Mouse (Mus musculus) layer of hippocampus, adult 2 months (tissue): ENCODE measurements at regions not wholly inside any gene's neighbourhood (a gene's known extent, or its start where the extent isn't known, plus 50 kb on each side); places are given as distances from the start of the nearest gene placed in this dataset.

Source experiments
- DNase-seq, 2 experiments: peaks; one replicate each; pipeline ENCODE4 v3.0.0; 2022; ENCODE audit warnings: low spot score in 2 of 2
- H3K27ac ChIP-seq: fragments of 200-600 bp; 2 replicates; pipeline ENCODE4 v1.8.1; 2022
- H3K4me3 ChIP-seq: fragments of 200-600 bp; 2 replicates; pipeline ENCODE4 v1.8.1; 2022; ENCODE audit warnings: mild to moderate bottlenecking
- CTCF ChIP-seq: fragments of 200-600 bp; conservative IDR thresholded peaks from 2 replicates; pipeline ENCODE4 v1.8.1; 2022; ENCODE audit warnings: antibody characterized with exemption, mild to moderate bottlenecking, moderate library complexity

DNA sequence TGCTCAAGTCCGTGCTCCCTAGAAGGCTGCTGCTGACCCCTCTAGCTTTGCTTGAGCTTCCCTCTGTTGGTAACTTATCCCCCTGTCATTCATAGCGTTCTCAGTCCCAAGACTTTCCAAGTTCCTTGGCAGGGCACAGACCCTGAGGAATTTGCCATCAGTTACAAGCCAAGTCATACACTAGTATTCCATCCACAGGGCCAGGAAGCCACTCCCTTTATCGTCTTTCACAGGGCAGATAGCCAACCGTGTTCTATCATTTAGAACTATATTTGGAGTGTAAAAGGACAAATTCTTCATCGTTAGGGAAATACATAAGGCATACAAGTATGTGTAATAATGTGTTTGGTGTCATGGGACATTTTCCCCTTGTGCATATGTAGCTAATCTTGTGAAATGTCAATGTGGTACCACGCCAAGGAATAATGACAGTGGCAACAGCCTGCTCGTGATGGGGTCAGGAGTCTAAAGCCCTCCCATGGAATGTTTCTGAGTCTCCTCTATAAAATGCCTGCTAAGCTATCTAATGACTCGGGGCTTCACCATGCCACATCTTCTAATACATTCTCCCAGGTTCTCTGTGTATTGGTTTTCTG lies 193.2 kb downstream of the Kdr start:
- no peak for TF ChIP-seq CTCF
- H3K4me3 ChIP-seq: no peak overlapping the region
- H3K27ac ChIP-seq: no peak overlapping the region
- no peak for DNase-seq

DNA sequence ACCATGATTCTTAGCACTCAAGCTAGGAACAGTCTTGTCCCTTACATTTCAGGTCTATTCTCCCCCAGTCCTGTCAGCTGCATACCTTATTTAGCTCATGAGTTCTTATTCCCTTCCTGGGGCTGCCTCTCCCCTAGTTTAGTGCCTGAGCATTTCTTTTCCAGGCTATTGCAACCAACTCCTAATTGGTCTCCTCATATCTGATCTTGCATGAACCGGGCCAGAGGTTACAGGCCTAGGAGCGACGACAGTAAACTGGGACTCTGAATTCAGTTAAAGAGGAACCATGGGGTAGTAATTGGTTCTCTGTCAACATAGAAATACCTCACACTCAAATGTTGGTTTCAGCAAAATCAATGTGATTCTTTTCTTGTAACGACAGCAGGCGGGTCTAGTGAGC lies 195.9 kb downstream of the Kit start:
- no peak for TF ChIP-seq CTCF
- H3K4me3 ChIP-seq: no peak overlapping the region
- DNase-seq: no peak
- H3K27ac ChIP-seq: no peak overlapping the region

DNA sequence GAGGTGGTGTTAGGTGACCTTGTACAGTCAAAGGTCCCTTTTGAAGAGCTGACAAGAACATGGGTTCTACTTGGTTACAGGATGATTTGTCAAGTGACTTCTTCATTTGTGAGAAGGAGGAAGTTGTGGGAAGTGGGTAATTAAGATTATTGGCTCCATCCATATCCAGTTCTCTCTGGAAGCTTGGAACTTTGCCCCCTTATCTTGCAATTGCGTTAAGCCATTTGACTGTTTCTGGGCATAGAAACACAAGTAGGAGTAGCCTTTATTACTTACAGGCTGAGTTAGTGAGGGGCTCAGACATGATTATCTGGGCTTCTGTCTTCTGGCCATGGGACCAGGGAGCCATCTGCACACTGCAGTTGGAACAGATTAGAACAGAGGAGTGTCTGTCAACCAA lies 192.5 kb downstream of the Kit start:
- H3K4me3 ChIP-seq: no peak overlapping the region
- TF ChIP-seq CTCF: no peak
- DNase-seq: no peak
- no peak overlapping the region for H3K27ac ChIP-seq

DNA sequence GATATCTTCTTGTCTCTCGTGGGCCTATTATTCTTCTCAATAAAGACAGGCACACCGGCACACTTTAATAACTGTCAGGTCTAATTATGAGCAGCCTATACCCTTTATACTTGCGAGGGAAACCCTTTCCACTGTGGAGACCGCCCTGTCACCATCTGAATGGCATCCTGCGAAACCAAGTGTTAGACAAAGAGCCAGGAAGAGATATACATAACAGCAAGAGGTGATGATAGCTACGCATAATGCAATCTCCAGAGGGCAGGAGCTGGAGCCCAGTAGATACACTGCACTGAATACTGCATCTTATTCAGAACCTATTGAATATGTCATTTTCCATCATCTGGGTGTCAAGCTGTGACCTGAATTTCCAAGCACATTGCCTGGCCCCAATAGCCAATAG lies 187.7 kb downstream of the Kit start:
- Histone ChIP-seq H3K27ac (no peak overlapping the region), H3K4me3 (no peak overlapping the region)
- DNase-seq: no peak
- TF ChIP-seq CTCF: no peak

DNA sequence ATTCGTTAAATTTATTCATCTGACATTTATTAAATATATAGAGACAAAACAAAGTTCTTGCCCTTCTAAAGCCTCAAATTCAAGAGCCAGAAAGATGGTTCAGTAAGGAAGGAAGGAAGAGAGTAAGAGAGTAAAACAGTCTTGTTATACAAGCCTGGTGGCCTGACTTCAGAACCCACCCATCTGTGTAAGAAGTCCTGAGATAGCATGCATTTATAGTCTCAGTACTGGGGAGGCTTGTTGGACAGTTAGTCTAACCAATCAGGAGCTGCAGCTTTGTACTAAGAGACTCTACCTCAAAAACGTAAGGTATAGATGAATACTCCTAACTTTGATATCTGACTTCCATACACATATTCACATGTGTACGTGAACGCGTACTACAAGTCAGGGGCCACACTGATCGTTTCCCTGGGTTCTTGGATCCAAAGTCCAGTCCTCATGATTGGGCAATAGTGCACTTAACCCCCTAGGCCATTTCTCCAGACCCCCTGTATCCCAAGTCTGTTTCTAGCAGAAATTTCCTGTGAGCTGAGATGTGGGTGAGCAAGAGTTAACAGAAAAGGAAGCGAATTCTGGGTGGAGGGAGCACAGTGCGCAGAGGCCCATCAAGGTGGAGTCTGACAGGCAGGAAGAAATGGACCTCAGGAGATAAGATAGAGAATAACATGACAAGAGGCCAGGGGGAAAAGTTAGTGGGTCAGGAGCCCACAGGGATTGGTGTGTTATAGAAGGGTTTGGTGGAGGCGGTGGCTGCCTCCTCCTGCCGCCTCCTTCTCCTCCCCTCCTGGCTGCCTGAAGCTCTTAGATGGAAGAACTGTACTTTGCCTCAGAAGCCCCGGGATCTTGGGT lies 187.0 kb downstream of the Kit start:
- no peak for TF ChIP-seq CTCF
- Histone ChIP-seq H3K4me3 (no peak overlapping the region), H3K27ac (no peak overlapping the region)
- DNase-seq: no peak

DNA sequence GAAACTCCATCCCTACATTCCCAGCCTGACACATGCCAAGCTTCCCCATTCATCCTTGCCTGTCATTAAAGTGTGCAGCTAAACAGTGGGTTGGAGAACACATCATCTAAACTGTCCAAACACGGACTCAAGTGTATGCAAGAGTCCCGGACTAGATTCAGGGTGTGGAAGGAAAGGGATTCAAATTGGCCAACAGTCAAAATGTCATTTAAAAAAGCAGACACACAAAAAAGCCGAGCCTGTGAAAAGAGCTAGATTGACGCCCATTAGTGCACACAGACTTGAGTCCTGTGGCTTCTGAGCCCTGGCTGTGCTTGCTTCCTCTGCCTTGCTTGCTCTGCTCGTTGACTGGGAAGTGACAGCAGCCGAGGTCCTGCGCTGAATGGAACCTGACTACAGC lies 181.5 kb downstream of the Kit start:
- Histone ChIP-seq H3K4me3 (no peak overlapping the region), H3K27ac (no peak overlapping the region)
- no peak for TF ChIP-seq CTCF
- DNase-seq: no peak

DNA sequence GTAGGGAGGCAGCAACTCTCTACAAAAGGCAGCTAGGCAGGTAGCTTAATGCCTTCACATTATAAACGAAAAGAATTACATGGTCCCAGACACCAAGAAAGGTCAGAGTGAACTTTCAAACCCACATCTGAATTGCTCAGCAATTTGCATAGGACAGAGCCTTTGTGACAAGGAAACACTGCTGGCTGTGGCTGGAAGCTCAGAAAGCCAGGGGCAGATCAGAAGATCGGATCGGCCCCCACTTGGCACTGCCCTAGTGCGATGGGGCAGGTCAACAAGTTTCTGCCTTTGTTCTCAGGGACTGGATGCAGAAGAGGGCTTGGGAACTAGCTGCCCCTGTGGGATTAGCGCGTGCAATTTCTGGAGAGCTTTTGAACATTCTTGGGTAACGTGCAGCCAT lies 179.6 kb downstream of the Kit start:
- DNase-seq: no peak
- Histone ChIP-seq H3K27ac (no peak overlapping the region), H3K4me3 (no peak overlapping the region)
- TF ChIP-seq CTCF: no peak

DNA sequence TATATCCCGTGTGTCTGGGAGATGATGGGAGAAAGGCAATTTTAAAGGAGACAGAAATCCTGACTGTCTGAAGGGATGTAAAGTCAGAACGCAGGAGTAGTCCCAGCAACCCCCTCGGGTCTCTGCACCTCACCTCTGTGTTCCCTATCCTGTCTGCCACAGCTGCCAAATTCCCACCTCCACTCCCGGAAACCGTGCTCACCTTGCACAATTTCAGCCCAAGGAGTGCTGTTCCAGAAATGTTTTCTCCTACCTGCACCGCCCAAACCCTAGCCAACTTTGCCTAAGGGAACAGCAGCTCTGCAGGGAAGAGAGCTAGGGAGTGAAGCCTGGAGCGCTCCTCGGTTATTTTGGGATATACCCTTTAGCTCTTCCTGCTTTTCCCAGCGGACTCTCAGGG lies 170.6 kb downstream of the Kit start:
- no peak for DNase-seq
- no peak overlapping the region for H3K4me3 ChIP-seq
- no peak overlapping the region for H3K27ac ChIP-seq
- TF ChIP-seq CTCF: no peak

DNA sequence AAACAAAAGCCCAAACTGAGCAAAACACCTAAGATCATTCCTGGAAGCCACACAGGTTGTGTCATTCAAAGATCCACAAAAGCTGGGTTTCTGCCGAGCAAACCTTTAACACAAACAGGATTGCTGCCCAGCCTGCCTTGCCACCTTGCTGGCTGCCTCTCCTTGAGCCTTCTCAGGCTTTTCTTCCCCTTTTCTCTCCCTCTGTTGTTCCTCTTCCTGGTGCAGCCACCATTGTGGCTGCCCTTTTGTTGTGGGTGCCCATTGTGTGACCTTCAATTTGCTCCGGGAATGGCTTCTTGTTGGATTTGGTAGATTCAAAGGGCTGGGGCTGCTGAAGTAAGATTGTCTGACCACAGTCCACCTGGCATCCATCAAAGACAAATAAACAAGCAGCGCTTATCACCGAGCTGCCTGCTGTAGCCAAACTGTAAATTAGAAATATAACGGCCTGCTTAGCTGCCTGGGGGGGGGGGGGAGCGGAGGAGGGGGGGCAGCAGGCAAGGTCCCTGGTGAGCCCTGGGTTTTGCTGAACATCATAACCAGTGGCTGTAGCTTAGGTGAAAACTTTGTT lies 169.8 kb downstream of the Kit start:
- DNase-seq: no peak
- no peak overlapping the region for H3K4me3 ChIP-seq
- TF ChIP-seq CTCF: no peak
- H3K27ac ChIP-seq: no peak overlapping the region

DNA sequence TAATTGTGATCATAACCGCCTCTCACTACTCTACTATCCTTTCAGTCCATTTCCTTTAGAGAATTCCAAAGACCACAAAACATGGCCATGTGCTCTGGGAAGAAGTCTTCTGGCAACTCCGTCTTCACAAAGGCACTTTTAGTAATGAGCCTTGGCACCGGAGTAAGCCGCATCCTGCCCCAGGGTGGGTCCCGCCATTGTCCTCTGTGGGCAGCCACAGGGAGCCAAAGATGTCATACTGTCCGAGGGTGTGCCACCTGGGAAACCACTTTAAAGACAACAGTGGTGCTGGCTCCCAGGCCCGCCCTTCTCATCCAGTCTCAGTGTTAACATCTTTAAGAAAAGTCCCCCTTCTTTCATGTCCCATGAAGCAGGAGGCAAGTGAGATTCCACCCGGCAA lies 164.6 kb downstream of the Kit start:
- Histone ChIP-seq H3K27ac (no peak overlapping the region), H3K4me3 (no peak overlapping the region)
- DNase-seq: no peak
- no peak for TF ChIP-seq CTCF

DNA sequence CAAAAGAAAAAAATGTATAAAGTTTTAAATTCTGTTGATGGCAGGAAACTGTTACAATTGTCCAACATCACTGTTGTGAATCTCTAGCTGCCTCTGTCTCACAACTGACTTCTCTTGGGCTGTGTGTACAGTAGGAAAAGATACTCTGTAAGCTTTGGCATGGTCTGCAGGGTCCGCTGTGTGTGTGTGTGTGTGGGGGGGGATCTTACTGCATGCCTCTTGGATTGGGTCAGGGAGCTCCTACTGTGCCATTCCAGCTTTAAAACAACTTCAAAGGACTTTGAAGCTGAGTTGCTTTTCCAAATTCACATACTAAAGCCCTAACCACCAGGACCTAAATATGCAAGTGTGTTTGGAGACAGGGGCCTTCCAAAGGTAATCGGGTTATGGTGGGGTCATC lies 163.7 kb downstream of the Kit start:
- Histone ChIP-seq H3K27ac (no peak overlapping the region), H3K4me3 (no peak overlapping the region)
- TF ChIP-seq CTCF: no peak
- no peak for DNase-seq

DNA sequence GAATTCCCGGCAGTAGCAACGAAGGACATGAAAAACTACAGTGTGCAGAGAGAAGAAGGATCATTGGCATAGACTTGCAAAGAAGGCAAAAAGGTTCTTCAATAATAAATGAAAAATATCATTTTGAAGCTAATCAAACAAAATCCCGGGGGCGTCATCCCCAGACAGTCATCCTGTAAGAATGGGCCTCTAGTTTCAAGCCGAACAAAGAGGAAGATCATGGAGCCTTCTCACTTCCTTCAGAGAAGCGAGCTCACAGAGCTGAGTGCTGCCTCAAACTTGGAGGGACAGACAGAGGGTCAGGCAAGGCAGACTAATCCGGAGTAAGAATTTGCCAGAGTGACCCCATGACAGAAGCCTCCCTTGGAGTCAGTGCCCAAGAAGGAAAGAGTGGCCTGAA lies 163.0 kb downstream of the Kit start:
- H3K4me3 ChIP-seq: no peak overlapping the region
- DNase-seq: no peak
- H3K27ac ChIP-seq: no peak overlapping the region
- no peak for TF ChIP-seq CTCF

DNA sequence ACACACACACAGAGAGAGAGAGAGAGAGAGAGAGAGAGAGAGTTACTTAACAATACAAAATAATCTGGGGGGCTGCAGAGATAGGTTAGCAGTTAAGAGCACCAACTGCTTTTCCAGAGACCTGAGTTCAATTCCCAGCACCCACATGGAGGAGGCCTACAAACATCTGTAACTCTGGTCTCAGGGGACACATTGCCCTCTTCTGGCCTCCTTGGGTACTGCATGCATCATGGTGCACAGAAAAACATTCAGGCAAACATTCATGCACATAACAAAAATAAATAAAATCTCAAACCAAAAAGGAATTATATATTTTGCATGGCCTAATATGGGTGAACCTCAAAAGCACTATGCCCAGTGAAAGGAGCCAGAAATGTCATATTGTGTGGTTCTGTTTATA lies 161.6 kb downstream of the Kit start:
- H3K4me3 ChIP-seq: no peak overlapping the region
- no peak for DNase-seq
- no peak overlapping the region for H3K27ac ChIP-seq
- TF ChIP-seq CTCF: peak; percentile 58

DNA sequence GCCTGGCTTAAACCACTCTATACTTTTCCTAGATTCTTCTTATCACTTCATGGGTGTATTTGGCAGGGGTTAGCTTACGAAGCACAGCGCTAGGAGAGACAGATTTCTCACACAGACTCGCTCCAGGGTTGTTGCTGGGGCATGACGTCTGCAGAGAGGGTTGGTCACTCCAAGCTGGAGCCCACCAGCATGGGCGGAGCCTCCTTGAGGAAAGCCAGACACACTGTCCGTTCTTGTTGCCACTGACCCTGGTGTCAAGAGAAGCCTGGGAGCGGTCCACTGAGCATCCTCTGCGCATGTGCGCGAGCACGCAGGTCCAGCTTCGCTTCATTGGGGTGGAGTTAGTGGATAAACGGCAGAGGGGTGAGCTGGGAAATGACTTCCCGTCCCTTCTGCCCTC lies 159.8 kb downstream of the Kit start:
- TF ChIP-seq CTCF: no peak
- no peak for DNase-seq
- no peak overlapping the region for H3K27ac ChIP-seq
- H3K4me3 ChIP-seq: no peak overlapping the region
